ENCODE assay signal across 20 mouse cellular contexts in the genomic region with DNA sequence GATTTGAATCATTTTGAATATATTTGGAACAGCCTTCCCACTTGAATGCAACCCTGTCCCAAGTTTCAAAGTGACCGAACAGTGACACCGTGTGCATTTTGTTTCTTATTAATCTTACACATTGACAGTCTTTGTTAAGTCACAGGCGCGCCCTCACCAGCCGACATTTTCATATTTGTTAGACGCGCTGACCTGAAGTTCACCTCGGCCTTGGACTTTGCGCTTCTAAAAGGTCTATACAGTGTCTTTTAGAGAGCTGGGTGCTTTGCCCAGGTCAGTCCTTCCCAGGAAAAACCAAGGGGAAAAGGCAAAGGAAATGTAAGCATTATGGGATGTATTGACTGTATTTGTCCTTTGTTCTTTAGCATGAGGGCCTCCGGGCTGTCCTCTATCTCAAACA. TPM values are rescaled to one million over a fixed set of nuclear protein-coding genes. Genes with fewer than 3 reads are reported as not detected.
A peak's percentile ranks its signal among the peaks of the same experiment; 100 is the strongest.
DNase-seq lines count a peak whose midpoint lies in the region; ATAC-seq and TF ChIP-seq lines count a peak whose summit lies in the region.
"Had no signal": no experiment of that assay in that cellular context is flagged by ENCODE, and none has a peak within 500 bp of the region (broad histone marks: within the 10 kb centered on the region; RNA-seq: fewer than 3 reads in every experiment).

No protein-coding gene starts in this region.

- H3K9me3 ChIP-seq in lung, embryonic 15.5 days: no peaks in the 10 kb centered on the region
- H3K9me3 ChIP-seq in hindbrain, postnatal 0 days (ENCODE audit: low read length): no peaks in the 10 kb centered on the region
- H3K9me3 ChIP-seq in stomach, embryonic 15.5 days: no peaks in the 10 kb centered on the region
- H3K9me3 ChIP-seq: limb, embryonic 13.5 days; midbrain, embryonic 13.5 days had no signal

- 5% methylated on average over 10 of the region's 10 CpGs for WGBS in lung, embryonic 15.5 days
- whole genome bisulfite sequencing in hindbrain, postnatal 0 days: 8% methylated on average over 10 of the region's 10 CpGs
- WGBS in stomach, embryonic 15.5 days: 13% methylated on average over 10 of the region's 10 CpGs

- H3K27ac ChIP-seq in lung, embryonic 15.5 days: peak overlapping the region; percentile 59
- no peak overlapping the region for H3K27ac ChIP-seq in hindbrain, postnatal 0 days
- peak overlapping the region; percentile 90 for H3K27ac ChIP-seq in stomach, embryonic 15.5 days
- H3K27ac ChIP-seq: limb, embryonic 13.5 days; midbrain, embryonic 13.5 days had no signal

- no peaks in the 10 kb centered on the region for H3K36me3 ChIP-seq in lung, embryonic 15.5 days
- H3K36me3 ChIP-seq in hindbrain, postnatal 0 days (ENCODE audit: insufficient read depth, low read length): no peaks in the 10 kb centered on the region
- no peaks in the 10 kb centered on the region for H3K36me3 ChIP-seq in stomach, embryonic 15.5 days
- H3K36me3 ChIP-seq: midbrain, embryonic 13.5 days had no signal

- no peak for DNase-seq in lung, postnatal 36 days
- DNase-seq in hindbrain, postnatal 0 days (ENCODE audit: low spot score): no peak
- DNase-seq in kidney, postnatal 14 days: peak; percentile 41
- DNase-seq in testis, postnatal 10 days (ENCODE audit: low spot score): no peak
- DNase-seq in retina, postnatal 1 day: no peak
- no peak for DNase-seq in thymus, postnatal 36 days
- DNase-seq: adrenal gland, postnatal 36 days; lung, postnatal 14 days; right cerebral cortex, postnatal 4 days had no signal

- peak overlapping the region; percentile 23 for H3K4me2 ChIP-seq in lung, embryonic 15.5 days
- peak overlapping the region; percentile 13; the same call in 1 of the 2 replicates for H3K4me2 ChIP-seq in hindbrain, postnatal 0 days (ENCODE audit: low read depth, low read length)
- H3K4me2 ChIP-seq in stomach, embryonic 15.5 days: peak overlapping the region; percentile 30; the same call in 1 of the 2 replicates
- H3K4me2 ChIP-seq: limb, embryonic 13.5 days; midbrain, embryonic 13.5 days had no signal

- ATAC-seq in lung, embryonic 15.5 days (ENCODE audit: borderline replicate concordance, extremely low read depth, low FRiP score, low TSS enrichment): no peak
- no peak for ATAC-seq in hindbrain, postnatal 0 days
- ATAC-seq in stomach, embryonic 15.5 days (ENCODE audit: insufficient read depth, low FRiP score, low read depth): no peak
- ATAC-seq: forebrain, embryonic 14.5 days; midbrain, embryonic 13.5 days had no signal

- TF ChIP-seq CTCF in hindbrain, postnatal 0 days (IDR thresholded peaks at IDR 0.05; ENCODE audit: low read depth): no peak

- no peak overlapping the region for H3K9ac ChIP-seq in lung, embryonic 15.5 days
- H3K9ac ChIP-seq in hindbrain, postnatal 0 days (replicated peaks; ENCODE audit: low read length): no peak overlapping the region
- no peak overlapping the region for H3K9ac ChIP-seq in stomach, embryonic 15.5 days
- H3K9ac ChIP-seq: limb, embryonic 13.5 days; midbrain, embryonic 13.5 days had no signal

- H3K4me3 ChIP-seq in lung, embryonic 15.5 days: no peak overlapping the region
- no peak overlapping the region for H3K4me3 ChIP-seq in hindbrain, postnatal 0 days (ENCODE audit: low read length)
- no peak overlapping the region for H3K4me3 ChIP-seq in stomach, embryonic 15.5 days (replicated peaks)
- H3K4me3 ChIP-seq: limb, embryonic 13.5 days; midbrain, embryonic 13.5 days had no signal

- H3K27me3 ChIP-seq in lung, embryonic 15.5 days: peaks cover 79% of the 10 kb centered on the region
- H3K27me3 ChIP-seq in hindbrain, postnatal 0 days (ENCODE audit: insufficient read depth, low read length): peaks cover 86% of the 10 kb centered on the region
- peaks cover 5% of the 10 kb centered on the region for H3K27me3 ChIP-seq in stomach, embryonic 15.5 days (replicated peaks)

- peaks cover 52% of the 10 kb centered on the region for H3K4me1 ChIP-seq in lung, embryonic 15.5 days
- no peaks in the 10 kb centered on the region for H3K4me1 ChIP-seq in hindbrain, postnatal 0 days (ENCODE audit: insufficient read depth, low read length)
- peaks cover 24% of the 10 kb centered on the region for H3K4me1 ChIP-seq in stomach, embryonic 15.5 days

RNA-seq across cellular contexts. Expression of a gene that starts 3.1 kb away (rescaled TPM):
- polyA plus RNA-seq in lung, embryonic 15.5 days (2015; fragmentation: Nextera tagmentation; extraction: Ambion mirVana): 4.1 and 4.2 TPM in 2 replicates
- 4.8 and 7.3 TPM in 2 replicates for total RNA-seq in hindbrain, postnatal 0 days (2014; rRNA removed)
- 10.5 and 12.0 TPM in 2 replicates for polyA plus RNA-seq in hindbrain, postnatal 0 days (2015; fragmentation: Nextera tagmentation; extraction: Ambion mirVana)
- 4.4 and 5.3 TPM in 2 replicates for polyA plus RNA-seq in stomach, embryonic 15.5 days (2015; fragmentation: Nextera tagmentation; extraction: Ambion mirVana)
- total RNA-seq: layer of hippocampus, postnatal 25 days; MEL; neutrophil, adult 5-6 weeks had no signal
- polyA plus RNA-seq: forebrain, embryonic 14.5 days; midbrain, embryonic 13.5 days had no signal

RNA-seq across cellular contexts. Expression of a gene that starts 9.7 kb away (rescaled TPM):
- polyA plus RNA-seq in lung, embryonic 15.5 days (2015; fragmentation: Nextera tagmentation; extraction: Ambion mirVana): 48.2 and 48.7 TPM in 2 replicates
- total RNA-seq in hindbrain, postnatal 0 days (2014; rRNA removed): 99.2 and 108 TPM in 2 replicates
- polyA plus RNA-seq in hindbrain, postnatal 0 days (2015; fragmentation: Nextera tagmentation; extraction: Ambion mirVana): 81.7 and 89.4 TPM in 2 replicates
- polyA plus RNA-seq in stomach, embryonic 15.5 days (2015; fragmentation: Nextera tagmentation; extraction: Ambion mirVana): 19.8 and 20.2 TPM in 2 replicates
- total RNA-seq: layer of hippocampus, postnatal 25 days; MEL; neutrophil, adult 5-6 weeks had no signal
- polyA plus RNA-seq: forebrain, embryonic 14.5 days had no signal

RNA-seq across cellular contexts. Expression of a gene that starts 13.8 kb away (rescaled TPM):
- 2.9 and 3.1 TPM in 2 replicates for polyA plus RNA-seq in lung, embryonic 15.5 days (2015; fragmentation: Nextera tagmentation; extraction: Ambion mirVana)
- 12.3 and 25.8 TPM in 2 replicates for total RNA-seq in hindbrain, postnatal 0 days (2014; rRNA removed)
- polyA plus RNA-seq in hindbrain, postnatal 0 days (2015; fragmentation: Nextera tagmentation; extraction: Ambion mirVana): 6.0 and 7.7 TPM in 2 replicates
- 1.7 and 1.9 TPM in 2 replicates for polyA plus RNA-seq in stomach, embryonic 15.5 days (2015; fragmentation: Nextera tagmentation; extraction: Ambion mirVana)
- total RNA-seq: layer of hippocampus, postnatal 25 days; MEL; neutrophil, adult 5-6 weeks had no signal
- polyA plus RNA-seq: embryonic facial prominence, embryonic 11.5 days; forebrain, embryonic 14.5 days; heart, embryonic 14.5 days; midbrain, embryonic 13.5 days had no signal

RNA-seq across cellular contexts. Expression of a gene that starts 17.4 kb away (rescaled TPM):
- polyA plus RNA-seq in lung, embryonic 15.5 days (2015; fragmentation: Nextera tagmentation; extraction: Ambion mirVana): 2.1 and 2.3 TPM in 2 replicates
- total RNA-seq in hindbrain, postnatal 0 days (2014; rRNA removed): 1.1 and 1.2 TPM in 2 replicates
- polyA plus RNA-seq in hindbrain, postnatal 0 days (2015; fragmentation: Nextera tagmentation; extraction: Ambion mirVana): 1.3 and 1.5 TPM in 2 replicates
- polyA plus RNA-seq in stomach, embryonic 15.5 days (2015; fragmentation: Nextera tagmentation; extraction: Ambion mirVana): 2.6 and 3.1 TPM in 2 replicates
- total RNA-seq: layer of hippocampus, postnatal 25 days; MEL; neutrophil, adult 5-6 weeks had no signal
- polyA plus RNA-seq: forebrain, embryonic 14.5 days; heart, embryonic 14.5 days; midbrain, embryonic 13.5 days; testis, adult 2 months had no signal

RNA-seq across cellular contexts. Expression of a gene that starts 18.4 kb away (rescaled TPM):
- polyA plus RNA-seq in lung, embryonic 15.5 days (2015; fragmentation: Nextera tagmentation; extraction: Ambion mirVana): 7.5 and 9.4 TPM in 2 replicates
- total RNA-seq in hindbrain, postnatal 0 days (2014; rRNA removed): 8.7 and 9.8 TPM in 2 replicates
- polyA plus RNA-seq in hindbrain, postnatal 0 days (2015; fragmentation: Nextera tagmentation; extraction: Ambion mirVana): 7.9 and 8.8 TPM in 2 replicates
- 8.0 and 9.6 TPM in 2 replicates for polyA plus RNA-seq in stomach, embryonic 15.5 days (2015; fragmentation: Nextera tagmentation; extraction: Ambion mirVana)
- total RNA-seq: layer of hippocampus, postnatal 25 days; MEL; neutrophil, adult 5-6 weeks had no signal
- polyA plus RNA-seq: forebrain, embryonic 14.5 days; midbrain, embryonic 13.5 days had no signal
